Mouse (Mus musculus) left cerebral cortex, adult 6 months (tissue): ENCODE measurements around the gene Cox7b2. TPM values are rescaled to one million over a fixed set of nuclear protein-coding genes. Genes with fewer than 3 reads are reported as not detected.

Experiments used
- long read RNA-seq, 2 experiments: library from polyadenylated mRNA; unstranded; transcript quantifications; one replicate each; pipeline ENCODE4 v2.0.0; 2019 to 2020
- polyA plus RNA-seq: library from polyadenylated mRNA; unstranded; fragments of <200 nt; fragmentation: Nextera tagmentation; gene quantifications from 2 replicates; pipeline ENCODE4 v1.2.3, GENCODE M21; 2021

Cox7b2 gene
- 1.6 and 2.0 TPM in 2 replicates for polyA plus RNA-seq
- long read RNA-seq, experiment 1, partial matches to known transcripts: 0 of 1 reads
- long read RNA-seq, experiment 1, other reads (novel, unspliced or antisense): 1 of 1 reads
- long read RNA-seq, experiment 2, partial matches to known transcripts: 0 of 1 reads
- long read RNA-seq, experiment 2, other reads (novel, unspliced or antisense): 1 of 1 reads

DNA sequence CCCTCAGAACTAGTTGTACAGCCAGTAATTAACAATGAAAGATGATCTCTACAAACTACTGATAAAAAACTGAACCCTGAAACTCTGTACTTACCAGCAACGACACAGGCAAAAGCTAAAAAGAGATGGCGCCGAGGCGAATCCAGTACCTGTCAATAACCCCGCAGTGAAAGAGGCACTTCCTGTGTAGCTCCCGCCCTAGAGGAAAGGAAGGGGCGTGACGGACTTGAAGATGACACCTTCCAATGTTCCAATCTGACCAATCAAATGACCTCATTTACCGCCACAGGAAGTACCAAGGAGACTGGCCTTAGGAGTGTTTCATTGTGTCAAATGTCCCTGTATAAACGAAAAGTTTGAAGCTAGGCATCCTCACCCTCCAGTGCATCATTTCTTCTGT, at the start of gene Cox7b2:
Gene Cox7b2, minus strand, starts transcription at position 127 of the 400 bp plus-strand sequence.

Other genes with a start within 250 kb of the Cox7b2 start
- 47.1 and 50.1 TPM in 2 replicates for gene Gabrb1, start 109.9 kb upstream of the Cox7b2 start, polyA plus RNA-seq
- gene Gabra4, start 110.1 kb upstream of the Cox7b2 start, polyA plus RNA-seq: 74.4 and 80.8 TPM in 2 replicates